Mouse (Mus musculus) liver, embryonic 14.5 days (tissue): ENCODE measurements around the gene Gm49027.

Experiments
- CTCF ChIP-seq: IDR thresholded peaks from 2 replicates; pipeline ENCODE4 v1.5.1; 2016; ENCODE audit warnings: antibody characterized with exemption, low read depth, control low read depth
- EP300 ChIP-seq: IDR thresholded peaks from 2 replicates; pipeline ENCODE4 v1.6.1; 2016; ENCODE audit warnings: antibody characterized with exemption, low read depth

GRCm38 (mm10) chr5:123487659-123488395, 37.5 kb downstream of the Gm49027 start:
- no peak for TF ChIP-seq EP300
- no peak for TF ChIP-seq CTCF
